Mouse (Mus musculus) heart, postnatal 0 days (tissue): ENCODE data around the gene Abhd17c.

Experiments used
- CTCF ChIP-seq: IDR thresholded peaks from 2 replicates; pipeline ENCODE4 v1.5.1; 2016; ENCODE audit warnings: antibody characterized with exemption, control low read depth, low read depth
- EP300 ChIP-seq: IDR thresholded peaks from 2 replicates; pipeline ENCODE4 v1.6.1; 2016; ENCODE audit warnings: antibody characterized with exemption, low read depth

- TF ChIP-seq EP300: no peak
- TF ChIP-seq CTCF: no peak
Measured at GRCm38 (mm10) chr7:84068931-84069330, 82.8 kb downstream of the Abhd17c start.
